Mouse (Mus musculus) hindbrain, postnatal 0 days (tissue): ENCODE results near the gene Pzp. TPM values are rescaled to one million over a fixed set of nuclear protein-coding genes. Genes with fewer than 3 reads are reported as not detected.

Experiments
- ATAC-seq: fragments of 200-750 bp; cut with Nextera tagmentation; 2 replicates; pipeline ENCODE4 v1.8.0; 2017; ENCODE audit warnings: mild to moderate bottlenecking, moderate TSS enrichment, moderate library complexity
- DNase-seq: peaks from one replicate; pipeline ENCODE4 v3.0.0-alpha.2; 2015; ENCODE audit warnings: low spot score
- H3K27ac ChIP-seq: fragments of 300-500 bp; sonication (generic); 2 replicates; pipeline ENCODE4 v1.5.1; 2014; ENCODE audit warnings: mild to moderate bottlenecking
- H3K27me3 ChIP-seq: fragments of 300-500 bp; sonication (generic); 2 replicates; pipeline ENCODE4 v1.6.1; 2014; ENCODE audit warnings: low read length, mixed read lengths; ENCODE audit not compliant: insufficient read depth
- H3K36me3 ChIP-seq: fragments of 300-500 bp; sonication (generic); 2 replicates; pipeline ENCODE4 v1.6.1; 2014; ENCODE audit warnings: low read length, mixed read lengths; ENCODE audit not compliant: insufficient read depth
- H3K4me1 ChIP-seq: fragments of 300-500 bp; sonication (generic); 2 replicates; pipeline ENCODE4 v1.6.1; 2014; ENCODE audit warnings: antibody characterized with exemption, low read length, mixed read lengths; ENCODE audit not compliant: insufficient read depth
- H3K4me2 ChIP-seq: fragments of 300-500 bp; sonication (generic); 2 replicates; pipeline ENCODE4 v1.6.1; 2014; ENCODE audit warnings: low read depth, mild to moderate bottlenecking, low read length, moderate library complexity, mixed read lengths
- H3K4me3 ChIP-seq: fragments of 300-500 bp; sonication (generic); 2 replicates; pipeline ENCODE4 v1.5.1; 2014; ENCODE audit warnings: low read length
- H3K9ac ChIP-seq: fragments of 300-500 bp; sonication (generic); replicated peaks from 2 replicates; pipeline ENCODE4 v1.6.1; 2014; ENCODE audit warnings: mild to moderate bottlenecking, low read length, moderate library complexity, mixed read lengths
- H3K9me3 ChIP-seq: fragments of 300-500 bp; sonication (generic); 2 replicates; pipeline ENCODE4 v1.6.1; 2016; ENCODE audit warnings: low read length, mixed read lengths
- CTCF ChIP-seq: IDR thresholded peaks from 2 replicates; pipeline ENCODE4 v1.5.1; 2016; ENCODE audit warnings: antibody characterized with exemption, control low read depth, low read depth
- WGBS: fragments of 180-500 bp; shearing (Covaris S2); extraction: QIAGEN DNeasy Blood & Tissue Kit; methylation state at CpG from one replicate; pipeline ENCODE4 v1.1.7; 2014; 5-methylcytosine and 5-hydroxymethylcytosine counted together
- polyA plus RNA-seq: library from polyadenylated mRNA; unstranded; fragments of >200 nt; fragmentation: Nextera tagmentation; extraction: Ambion mirVana; gene quantifications from 2 replicates; pipeline ENCODE4 v1.2.1, GENCODE M21; 2015
- total RNA-seq: library from RNA; depleted of rRNA; stranded (reverse); fragments of >200 nt; gene quantifications from 2 replicates; pipeline ENCODE4 v1.2.3, GENCODE M21; 2014

Gene Pzp
- total and polyA plus RNA-seq, 2 experiments from 2014 or later, result 0.03 TPM; not detected in 1

GRCm38 (mm10) chr6:128535250-128535649 is 8.7 kb upstream of the Pzp start:
- H3K4me3 ChIP-seq, result no peak overlapping the region
- 89% methylated on average over 2 of the region's 2 CpGs for WGBS
- H3K27ac ChIP-seq, result no peak overlapping the region
- H3K9me3 ChIP-seq, result no peaks in the 10 kb centered on the region
- DNase-seq, result no peak
- no peaks in the 10 kb centered on the region for H3K36me3 ChIP-seq
- TF ChIP-seq CTCF, result no peak
- H3K27me3 ChIP-seq, result no peaks in the 10 kb centered on the region
- H3K4me2 ChIP-seq, result no peak overlapping the region
- H3K4me1 ChIP-seq, result no peaks in the 10 kb centered on the region
- no peak overlapping the region for H3K9ac ChIP-seq
- ATAC-seq, result no peak

GRCm38 (mm10) chr6:128533296-128533695 is 6.8 kb upstream of the Pzp start:
- no peak overlapping the region for H3K27ac ChIP-seq
- H3K4me2 ChIP-seq, result no peak overlapping the region
- no peak overlapping the region for H3K9ac ChIP-seq
- no peaks in the 10 kb centered on the region for H3K9me3 ChIP-seq
- H3K4me1 ChIP-seq, result no peaks in the 10 kb centered on the region
- H3K27me3 ChIP-seq, result no peaks in the 10 kb centered on the region
- TF ChIP-seq CTCF, result no peak
- WGBS, result 89% methylated on average over 6 of the region's 6 CpGs
- no peaks in the 10 kb centered on the region for H3K36me3 ChIP-seq
- DNase-seq (no peak), ATAC-seq (no peak)
- H3K4me3 ChIP-seq, result no peak overlapping the region

DNA sequence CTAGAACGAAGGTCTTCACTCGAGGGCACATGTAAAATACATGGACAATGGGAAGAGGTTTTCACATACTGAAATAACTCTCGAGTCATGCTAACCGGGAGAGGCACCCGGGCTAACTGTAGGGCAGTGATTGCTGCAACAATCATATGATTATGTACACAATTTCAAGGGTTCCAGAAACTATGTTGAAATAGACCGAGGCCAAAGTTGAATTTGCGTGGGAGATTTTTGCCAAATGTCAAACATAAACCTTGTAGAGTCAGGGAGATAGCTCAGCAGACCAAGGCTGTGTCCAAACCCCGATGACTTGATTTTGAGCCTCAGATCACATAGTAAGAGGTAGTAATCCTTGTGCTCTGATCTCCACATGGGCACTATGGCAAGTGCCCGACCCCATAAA is 6.2 kb upstream of the Pzp start:
- no peak overlapping the region for H3K4me2 ChIP-seq
- no peaks in the 10 kb centered on the region for H3K27me3 ChIP-seq
- no peak overlapping the region for H3K4me3 ChIP-seq
- no peak overlapping the region for H3K27ac ChIP-seq
- 91% methylated on average over 9 of the region's 9 CpGs for WGBS
- no peaks in the 10 kb centered on the region for H3K4me1 ChIP-seq
- H3K9me3 ChIP-seq, result no peaks in the 10 kb centered on the region
- DNase-seq, result no peak
- H3K9ac ChIP-seq, result no peak overlapping the region
- ATAC-seq, result no peak
- no peak for TF ChIP-seq CTCF
- no peaks in the 10 kb centered on the region for H3K36me3 ChIP-seq

GRCm38 (mm10) chr6:128528491-128528890 is 2.0 kb upstream of the Pzp start:
- H3K4me3 ChIP-seq, result no peak overlapping the region
- no peaks in the 10 kb centered on the region for H3K36me3 ChIP-seq
- no peak for ATAC-seq
- H3K9ac ChIP-seq, result no peak overlapping the region
- no peak overlapping the region for H3K27ac ChIP-seq
- H3K9me3 ChIP-seq, result no peaks in the 10 kb centered on the region
- no peak for TF ChIP-seq CTCF
- no peak overlapping the region for H3K4me2 ChIP-seq
- no peak for DNase-seq
- no peaks in the 10 kb centered on the region for H3K4me1 ChIP-seq
- 67% methylated on average over 4 of the region's 4 CpGs for WGBS
- H3K27me3 ChIP-seq, result no peaks in the 10 kb centered on the region

GRCm38 (mm10) chr6:128527110-128527509 is 590 bp upstream of the Pzp start:
- no peak for DNase-seq
- Histone ChIP-seq H3K9me3 (no peaks in the 10 kb centered on the region), H3K4me2 (no peak overlapping the region), H3K4me3 (no peak overlapping the region), H3K27ac (no peak overlapping the region), H3K4me1 (no peaks in the 10 kb centered on the region), H3K27me3 (no peaks in the 10 kb centered on the region), H3K9ac (no peak overlapping the region), H3K36me3 (no peaks in the 10 kb centered on the region)
- ATAC-seq, result no peak
- no peak for TF ChIP-seq CTCF
- 89% methylated on average over 1 of the region's 1 CpGs for WGBS

- H3K4me3 ChIP-seq, result no peak overlapping the region
- no peaks in the 10 kb centered on the region for H3K9me3 ChIP-seq
- H3K27me3 ChIP-seq, result no peaks in the 10 kb centered on the region
- ATAC-seq (no peak), DNase-seq (no peak)
- no peaks in the 10 kb centered on the region for H3K4me1 ChIP-seq
- H3K36me3 ChIP-seq, result no peaks in the 10 kb centered on the region
- WGBS, result 93% methylated on average over 4 of the region's 4 CpGs
- H3K27ac ChIP-seq, result no peak overlapping the region
- TF ChIP-seq CTCF, result no peak
- H3K9ac ChIP-seq, result no peak overlapping the region
- H3K4me2 ChIP-seq, result no peak overlapping the region
These were observed 719 bp downstream of the Pzp start for GRCm38 (mm10) chr6:128525801-128526200.

GRCm38 (mm10) chr6:128523360-128523759 is 3.2 kb downstream of the Pzp start:
- no peak overlapping the region for H3K4me3 ChIP-seq
- no peak overlapping the region for H3K9ac ChIP-seq
- H3K9me3 ChIP-seq, result no peaks in the 10 kb centered on the region
- no peaks in the 10 kb centered on the region for H3K36me3 ChIP-seq
- WGBS, result 94% methylated on average over 3 of the region's 3 CpGs
- DNase-seq, result no peak
- no peak for TF ChIP-seq CTCF
- no peak overlapping the region for H3K27ac ChIP-seq
- no peaks in the 10 kb centered on the region for H3K27me3 ChIP-seq
- ATAC-seq, result no peak
- no peak overlapping the region for H3K4me2 ChIP-seq
- no peaks in the 10 kb centered on the region for H3K4me1 ChIP-seq
